Mouse (Mus musculus) liver, embryonic 14.5 days (tissue): Measurements from ENCODE around the gene H6pd. TPM values are rescaled to one million over a fixed set of nuclear protein-coding genes. Genes with fewer than 3 reads are reported as not detected.
A peak's percentile ranks its signal among the peaks of the same experiment; 100 is the strongest.

Experiments
- ATAC-seq: fragments of 200-750 bp; cut with Nextera tagmentation; 2 replicates; pipeline ENCODE4 v1.8.0; 2017; ENCODE audit warnings: moderate number of reproducible peaks, mild to moderate bottlenecking, moderate library complexity; ENCODE audit not compliant: insufficient read depth
- DNase-seq, 3 experiments: peaks; one replicate each; pipeline ENCODE4 v3.0.0-alpha.2; 2012 to 2013; ENCODE audit warnings: low read depth in 3 of 3, low spot score in 3 of 3
- H3K27ac ChIP-seq: fragments of 300-500 bp; sonication (generic); 2 replicates; pipeline ENCODE4 v1.5.1; 2014; ENCODE audit warnings: moderate library complexity, mild to moderate bottlenecking, control low read depth, inconsistent platforms
- H3K27me3 ChIP-seq: fragments of 300-500 bp; sonication (generic); 2 replicates; pipeline ENCODE4 v1.6.1; 2014; ENCODE audit warnings: mild to moderate bottlenecking, low read length, moderate library complexity; ENCODE audit not compliant: control insufficient read depth, insufficient read depth
- H3K36me3 ChIP-seq: fragments of 300-500 bp; sonication (generic); replicated peaks from 2 replicates; pipeline ENCODE4 v1.6.1; 2014; ENCODE audit warnings: low read depth; ENCODE audit not compliant: control insufficient read depth, insufficient read depth
- H3K4me1 ChIP-seq, 2 experiments: fragments of 200-500 bp in 1 of 2; fragments of 300-500 bp in 1 of 2; sonication (generic) in 1 of 2; replicated peaks; 2 replicates each; pipeline ENCODE4 v1.6.1; 2012 to 2014; ENCODE audit warnings: antibody characterized with exemption in 1 of 2, inconsistent platforms in 1 of 2, low read length in 1 of 2; ENCODE audit not compliant: control insufficient read depth in 2 of 2, insufficient read depth in 2 of 2
- H3K4me2 ChIP-seq: fragments of 300-500 bp; sonication (generic); 2 replicates; pipeline ENCODE4 v1.6.1; 2014; ENCODE audit warnings: low read depth, mild to moderate bottlenecking, control low read depth, moderate library complexity
- H3K4me3 ChIP-seq, 2 experiments: fragments of 200-500 bp in 1 of 2; fragments of 300-500 bp in 1 of 2; sonication (generic) in 1 of 2; 2 replicates each; pipeline ENCODE4 v1.5.1; 2012 to 2014; ENCODE audit warnings: low read depth in 2 of 2, low read length in 2 of 2, mild to moderate bottlenecking in 2 of 2, control low read depth in 1 of 2, inconsistent platforms in 1 of 2, moderate library complexity in 1 of 2; ENCODE audit not compliant: insufficient read depth in 1 of 2
- H3K9ac ChIP-seq: fragments of 300-500 bp; sonication (generic); replicated peaks from 2 replicates; pipeline ENCODE4 v1.6.1; 2014; ENCODE audit warnings: mild to moderate bottlenecking, control low read depth, moderate library complexity
- H3K9me3 ChIP-seq: fragments of 300-500 bp; sonication (generic); 2 replicates; pipeline ENCODE4 v1.6.1; 2016; ENCODE audit warnings: low read length, mixed read lengths; ENCODE audit not compliant: control insufficient read depth
- CTCF ChIP-seq: IDR thresholded peaks from 2 replicates; pipeline ENCODE4 v1.5.1; 2016; ENCODE audit warnings: antibody characterized with exemption, low read depth, control low read depth
- EP300 ChIP-seq: IDR thresholded peaks from 2 replicates; pipeline ENCODE4 v1.6.1; 2016; ENCODE audit warnings: antibody characterized with exemption, low read depth
- WGBS: fragments of 180-500 bp; shearing (Covaris S2); extraction: QIAGEN DNeasy Blood & Tissue Kit; methylation state at CpG from one replicate; pipeline ENCODE4 v1.1.7; 2014; ENCODE audit not compliant: insufficient replicate concordance; 5-methylcytosine and 5-hydroxymethylcytosine counted together
- polyA plus RNA-seq, 2 experiments: library from polyadenylated mRNA; depleted of rRNA in 1 of 2; stranded (reverse) in 1 of 2; unstranded in 1 of 2; fragments of >200 nt; fragmentation: Nextera tagmentation in 1 of 2; extraction: Ambion mirVana in 1 of 2; gene quantifications; 2 replicates each; pipeline versions ENCODE4 v1.2.1 to v1.2.3; 2012 to 2014

H6pd gene
- polyA plus RNA-seq, 2 experiments, result 7.9 to 8.3 TPM

GRCm38 (mm10) chr4:149990212-149990953 is 18.4 kb downstream of the H6pd start:
- whole genome bisulfite sequencing, result 20% methylated on average over 8 of the region's 8 CpGs
- no peak for DNase-seq
- peak overlapping the region; percentile 28; the same call in 1 of the 2 replicates for H3K4me2 ChIP-seq
- H3K4me1 ChIP-seq, result peaks cover 3 to 22% of the 10 kb centered on the region in 2 experiments
- ATAC-seq, result no peak
- H3K9ac ChIP-seq, result no peak overlapping the region
- H3K9me3 ChIP-seq, result no peaks in the 10 kb centered on the region
- H3K27me3 ChIP-seq, result no peaks in the 10 kb centered on the region
- no peak overlapping the region for H3K4me3 ChIP-seq
- TF ChIP-seq CTCF, result no peak
- no peak for TF ChIP-seq EP300
- H3K27ac ChIP-seq, result no peak overlapping the region
- H3K36me3 ChIP-seq, result no peaks in the 10 kb centered on the region

GRCm38 (mm10) chr4:149988931-149989556 is 19.8 kb downstream of the H6pd start:
- no peak for TF ChIP-seq EP300
- TF ChIP-seq CTCF, result no peak
- H3K36me3 ChIP-seq, result no peaks in the 10 kb centered on the region
- H3K9ac ChIP-seq, result no peak overlapping the region
- no peaks in the 10 kb centered on the region for H3K27me3 ChIP-seq
- peak overlapping the region; percentile 58 for H3K4me2 ChIP-seq
- WGBS, result 4% methylated on average over 21 of the region's 21 CpGs
- ATAC-seq (peak; percentile 87), DNase-seq (peak; percentile 56 to 61 (median 59))
- H3K4me1 ChIP-seq, result peaks cover 3 to 22% of the 10 kb centered on the region in 2 experiments
- no peak overlapping the region for H3K27ac ChIP-seq
- no peaks in the 10 kb centered on the region for H3K9me3 ChIP-seq
- peak overlapping the region; percentile 18 to 22; a peak in 2 of 4 replicates for H3K4me3 ChIP-seq

DNA sequence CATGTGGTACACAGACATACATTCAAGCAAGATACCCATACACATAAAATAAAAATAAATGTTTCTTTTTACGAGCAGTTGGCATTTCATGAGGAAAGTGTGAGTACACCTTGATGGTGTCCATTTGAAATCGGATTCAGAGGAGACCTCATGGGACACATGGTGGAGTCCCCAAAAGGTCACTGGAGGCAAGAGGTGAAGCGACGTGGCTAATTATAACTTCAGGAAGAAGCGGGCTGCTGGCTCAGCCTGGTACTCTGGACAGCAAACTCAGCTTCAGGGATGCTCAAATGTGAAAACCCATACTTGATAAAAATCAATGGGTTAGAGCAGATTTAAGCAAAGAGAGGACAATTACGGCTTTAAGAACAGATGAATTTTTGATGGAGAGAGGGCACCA is 20.5 kb downstream of the H6pd start:
- no peak overlapping the region for H3K27ac ChIP-seq
- ATAC-seq (no peak), DNase-seq (no peak)

DNA sequence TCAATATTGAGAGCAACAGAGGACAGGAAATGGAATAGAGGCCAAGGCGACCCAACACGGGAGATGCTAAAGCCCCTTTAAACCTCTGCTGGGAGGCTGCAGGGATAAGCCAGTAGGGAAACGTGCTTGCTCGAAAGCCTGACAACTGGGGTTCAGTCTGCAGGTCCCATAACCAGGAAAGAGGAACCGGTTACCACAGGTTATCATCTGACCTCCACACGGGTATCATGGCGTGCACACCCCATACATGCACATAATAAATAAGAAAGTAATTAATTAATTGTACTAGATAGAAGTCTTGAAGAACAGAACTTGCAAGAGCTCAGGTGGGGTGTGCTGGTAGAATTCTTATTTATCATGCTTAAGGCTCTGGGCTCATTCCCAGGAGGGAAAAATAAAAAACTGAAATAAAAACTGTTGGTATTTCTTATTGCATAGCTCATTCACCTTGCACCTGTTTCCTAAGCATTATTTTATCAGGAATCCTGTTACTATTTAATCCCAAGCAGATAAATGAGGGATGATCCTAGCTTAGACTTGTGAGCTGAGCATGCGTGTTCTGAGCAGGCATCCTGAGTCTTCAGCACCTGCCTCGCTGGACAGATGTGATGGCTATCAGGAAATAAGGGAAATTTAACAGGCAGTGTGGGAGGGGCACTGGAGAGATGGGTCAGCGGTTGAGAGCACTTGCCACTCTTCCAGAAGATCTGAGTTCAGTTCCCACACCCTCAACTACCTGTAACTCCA is 22.0 kb downstream of the H6pd start:
- Histone ChIP-seq H3K4me1 (peaks cover 3 to 22% of the 10 kb centered on the region in 2 experiments), H3K9me3 (no peaks in the 10 kb centered on the region), H3K36me3 (no peaks in the 10 kb centered on the region; the same call in 1 of the 2 replicates)

More for the DNA sequence above, 20.5 kb downstream of the H6pd start:
- WGBS, result 72% methylated on average over 6 of the region's 6 CpGs
- H3K27me3 ChIP-seq, result no peaks in the 10 kb centered on the region
- no peak overlapping the region for H3K4me3 ChIP-seq
- no peaks in the 10 kb centered on the region; the same call in 1 of the 2 replicates for H3K36me3 ChIP-seq
- no peak overlapping the region for H3K9ac ChIP-seq
- TF ChIP-seq EP300 (no peak), CTCF (no peak)
- peaks cover 3 to 22% of the 10 kb centered on the region in 2 experiments for H3K4me1 ChIP-seq
- H3K4me2 ChIP-seq, result peak overlapping the region; percentile 58
- H3K9me3 ChIP-seq, result no peaks in the 10 kb centered on the region

More for the DNA sequence above, 22.0 kb downstream of the H6pd start:
- Histone ChIP-seq H3K27ac (no peak overlapping the region), H3K9ac (no peak overlapping the region), H3K4me2 (no peak overlapping the region), H3K4me3 (no peak overlapping the region), H3K27me3 (no peaks in the 10 kb centered on the region)
- TF ChIP-seq EP300 (no peak), CTCF (no peak)
- ATAC-seq, result no peak
- 63% methylated on average over 10 of the region's 10 CpGs for WGBS
- DNase-seq, result no peak
